Mouse (Mus musculus) liver, embryonic 14.5 days (tissue): ENCODE data around the gene Srgap3.

Experiments
- CTCF ChIP-seq: IDR thresholded peaks from 2 replicates; pipeline ENCODE4 v1.5.1; 2016; ENCODE audit warnings: antibody characterized with exemption, low read depth, control low read depth
- EP300 ChIP-seq: IDR thresholded peaks from 2 replicates; pipeline ENCODE4 v1.6.1; 2016; ENCODE audit warnings: antibody characterized with exemption, low read depth

GRCm38 (mm10) chr6:112977246-112977645, 30.2 kb upstream of the Srgap3 start:
- TF ChIP-seq EP300 (no peak), CTCF (no peak)
